Mouse (Mus musculus) heart, postnatal 0 days (tissue): ENCODE data around the gene Slc25a44. TPM values are rescaled to one million over a fixed set of nuclear protein-coding genes. Genes with fewer than 3 reads are reported as not detected.
"Not testable (repeated sequence)": the region's sequence is repeated elsewhere in the genome, so short reads cannot be mapped to it uniquely, and the experiment has no call there.

Source experiments
- ATAC-seq: fragments of 200-750 bp; cut with Nextera tagmentation; 2 replicates; pipeline ENCODE4 v1.8.0; 2017; ENCODE audit warnings: low read depth, moderate number of reproducible peaks, moderate library complexity; ENCODE audit not compliant: insufficient read depth
- DNase-seq: peaks from one replicate; pipeline ENCODE4 v3.0.0-alpha.2; 2016; ENCODE audit warnings: low spot score
- H3K27ac ChIP-seq: fragments of 300-500 bp; sonication (generic); 2 replicates; pipeline ENCODE4 v1.5.1; 2014; ENCODE audit warnings: low read depth, mild to moderate bottlenecking
- H3K27me3 ChIP-seq: fragments of 300-500 bp; sonication (generic); 2 replicates; pipeline ENCODE4 v1.6.1; 2014; ENCODE audit warnings: low read length, mixed read lengths; ENCODE audit not compliant: control insufficient read depth, insufficient read depth
- H3K36me3 ChIP-seq: fragments of 300-500 bp; sonication (generic); replicated peaks from 2 replicates; pipeline ENCODE4 v1.6.1; 2014; ENCODE audit warnings: low read length, mixed read lengths; ENCODE audit not compliant: control insufficient read depth, insufficient read depth
- H3K4me1 ChIP-seq: fragments of 300-500 bp; sonication (generic); 2 replicates; pipeline ENCODE4 v1.6.1; 2014; ENCODE audit warnings: antibody characterized with exemption; ENCODE audit not compliant: control insufficient read depth, insufficient read depth
- H3K4me2 ChIP-seq: fragments of 300-500 bp; sonication (generic); 2 replicates; pipeline ENCODE4 v1.6.1; 2014; ENCODE audit warnings: low read depth, mild to moderate bottlenecking, low read length, moderate library complexity
- H3K4me3 ChIP-seq: fragments of 300-500 bp; sonication (generic); 2 replicates; pipeline ENCODE4 v1.5.1; 2014; ENCODE audit warnings: low read depth, low read length
- H3K9ac ChIP-seq: fragments of 300-500 bp; sonication (generic); replicated peaks from 2 replicates; pipeline ENCODE4 v1.6.1; 2014; ENCODE audit warnings: low read depth, low read length, mixed read lengths
- H3K9me3 ChIP-seq: fragments of 300-500 bp; sonication (generic); replicated peaks from 2 replicates; pipeline ENCODE4 v1.6.1; 2016; ENCODE audit warnings: low read length; ENCODE audit not compliant: control insufficient read depth
- CTCF ChIP-seq: IDR thresholded peaks from 2 replicates; pipeline ENCODE4 v1.5.1; 2016; ENCODE audit warnings: antibody characterized with exemption, control low read depth, low read depth
- EP300 ChIP-seq: IDR thresholded peaks from 2 replicates; pipeline ENCODE4 v1.6.1; 2016; ENCODE audit warnings: antibody characterized with exemption, low read depth
- WGBS: fragments of 180-500 bp; shearing (Covaris S2); extraction: QIAGEN DNeasy Blood & Tissue Kit; methylation state at CpG from one replicate; pipeline ENCODE4 v1.1.7; 2014; 5-methylcytosine and 5-hydroxymethylcytosine counted together
- polyA plus RNA-seq: library from polyadenylated mRNA; unstranded; fragments of >200 nt; fragmentation: Nextera tagmentation; extraction: Ambion mirVana; gene quantifications from 2 replicates; pipeline ENCODE4 v1.2.1, GENCODE M21; 2015
- total RNA-seq: library from RNA; depleted of rRNA; stranded (reverse); fragments of >200 nt; gene quantifications from 2 replicates; pipeline ENCODE4 v1.2.3, GENCODE M21; 2014; ENCODE audit warnings: low replicate concordance

Gene Slc25a44
- total and polyA plus RNA-seq, 2 experiments from 2014 or later, result 9.6 to 17.2 TPM

DNA sequence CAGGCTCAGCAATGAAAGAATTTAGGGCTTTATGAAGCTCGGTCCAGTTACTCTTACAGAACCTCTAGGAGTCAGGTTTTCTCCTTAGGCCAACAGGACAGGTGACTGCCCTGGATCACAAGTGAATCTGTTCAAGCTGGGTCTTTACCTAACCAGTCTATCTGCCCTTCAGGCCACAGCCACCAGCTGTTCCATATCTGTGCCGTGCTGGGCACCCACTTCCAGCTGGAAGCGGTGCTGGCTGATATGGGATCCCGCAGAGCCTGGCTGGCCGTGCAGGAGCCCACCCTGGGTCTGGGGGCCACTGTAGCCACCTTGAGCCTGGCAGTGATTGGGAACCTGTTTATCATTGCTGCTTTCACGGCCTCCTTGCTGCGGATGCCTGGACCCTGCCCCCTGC, 57.4 kb downstream of the Slc25a44 start:
- not testable (repeated sequence) for H3K4me1 ChIP-seq, H3K4me2 ChIP-seq, H3K4me3 ChIP-seq, DNase-seq, H3K9ac ChIP-seq, H3K27ac ChIP-seq, ATAC-seq, H3K9me3 ChIP-seq, H3K36me3 ChIP-seq
- H3K27me3 ChIP-seq, result peaks cover 10% of the 10 kb centered on the region
- WGBS, result 53% methylated on average over 3 of the region's 7 CpGs

DNA sequence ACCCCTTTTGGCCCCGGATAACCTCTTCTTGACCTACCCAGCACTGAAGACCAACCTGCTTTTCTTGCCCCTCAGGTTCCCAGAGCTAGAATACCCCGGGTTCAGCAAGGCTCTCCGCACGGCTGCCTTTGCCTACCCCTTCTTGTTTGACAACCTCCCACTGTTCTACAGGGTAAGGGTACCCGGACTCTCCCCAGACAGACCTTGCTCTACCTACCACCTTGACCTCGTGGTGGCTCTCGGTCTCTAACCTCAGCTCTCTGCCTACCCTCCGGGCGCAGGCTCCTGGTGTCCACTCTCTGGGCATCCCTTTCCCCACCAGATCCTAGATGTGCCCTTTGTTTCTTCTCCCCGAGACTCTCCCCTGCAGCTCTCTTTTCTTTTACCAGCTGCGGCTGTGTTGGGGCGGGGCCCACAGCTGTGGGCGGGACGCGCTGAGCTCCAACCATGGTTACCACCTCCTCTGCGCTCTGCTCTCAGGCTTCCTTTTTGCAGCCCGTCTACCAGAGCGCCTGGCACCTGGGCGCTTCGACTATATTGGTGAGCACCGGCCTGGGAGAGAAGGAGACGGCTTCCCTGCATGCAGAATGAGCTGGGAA, 58.0 kb downstream of the Slc25a44 start:
- DNase-seq, H3K4me2 ChIP-seq, H3K4me1 ChIP-seq, H3K36me3 ChIP-seq, H3K9me3 ChIP-seq, H3K9ac ChIP-seq, H3K27ac ChIP-seq: not testable (repeated sequence)
- Histone ChIP-seq H3K27me3 (peaks cover 10% of the 10 kb centered on the region), H3K4me3 (0 out of 2 replicates have a peak overlapping the region, but pooled peaks have one; percentile 11)
- 6% methylated on average over 16 of the region's 22 CpGs for WGBS
- peak; percentile 42; the same call in 1 of the 2 replicates for ATAC-seq

DNA sequence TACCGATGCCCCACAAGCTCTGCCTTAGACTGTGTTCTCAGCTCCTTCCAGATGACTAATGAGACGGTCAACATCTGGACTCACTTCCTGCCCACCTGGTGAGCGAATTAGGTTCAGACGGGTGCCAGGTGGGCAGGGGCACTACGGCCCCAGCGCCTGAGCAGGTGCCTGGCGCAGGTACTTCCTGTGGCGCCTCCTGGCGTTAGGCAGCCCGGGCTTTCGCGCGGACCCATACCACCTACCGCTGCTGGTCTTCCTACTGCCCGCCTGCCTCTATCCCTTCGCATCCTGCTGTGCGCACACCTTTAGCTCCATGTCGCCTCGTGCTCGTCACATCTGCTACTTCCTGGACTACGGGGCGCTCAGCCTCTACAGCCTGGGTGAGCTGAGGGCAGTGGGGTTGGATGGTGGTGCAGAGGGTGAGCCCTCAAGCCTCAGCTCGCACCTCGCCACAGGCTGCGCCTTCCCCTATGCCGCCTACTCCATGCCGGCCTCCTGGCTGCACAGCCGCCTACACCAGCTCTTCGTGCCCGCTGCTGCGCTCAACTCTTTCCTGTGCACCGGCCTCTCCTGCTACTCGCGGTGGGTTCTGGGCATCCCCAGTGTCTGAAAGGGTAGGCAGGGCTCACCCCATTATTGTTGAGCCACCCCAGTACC, 59.1 kb downstream of the Slc25a44 start:
- WGBS, result 45% methylated on average over 34 of the region's 34 CpGs
- Histone ChIP-seq H3K9me3 (0 out of 2 replicates have a peak, but pooled peaks cover 4% of the 10 kb centered on the region), H3K27ac (no peak overlapping the region), H3K9ac (no peak overlapping the region), H3K27me3 (peaks cover 10% of the 10 kb centered on the region), H3K4me1 (no peaks in the 10 kb centered on the region; the same call in 1 of the 2 replicates), H3K36me3 (peaks cover 17% of the 10 kb centered on the region), H3K4me2 (no peak overlapping the region), H3K4me3 (no peak overlapping the region)
- ATAC-seq (no peak), DNase-seq (no peak)
- TF ChIP-seq EP300 (no peak), CTCF (no peak)

DNA sequence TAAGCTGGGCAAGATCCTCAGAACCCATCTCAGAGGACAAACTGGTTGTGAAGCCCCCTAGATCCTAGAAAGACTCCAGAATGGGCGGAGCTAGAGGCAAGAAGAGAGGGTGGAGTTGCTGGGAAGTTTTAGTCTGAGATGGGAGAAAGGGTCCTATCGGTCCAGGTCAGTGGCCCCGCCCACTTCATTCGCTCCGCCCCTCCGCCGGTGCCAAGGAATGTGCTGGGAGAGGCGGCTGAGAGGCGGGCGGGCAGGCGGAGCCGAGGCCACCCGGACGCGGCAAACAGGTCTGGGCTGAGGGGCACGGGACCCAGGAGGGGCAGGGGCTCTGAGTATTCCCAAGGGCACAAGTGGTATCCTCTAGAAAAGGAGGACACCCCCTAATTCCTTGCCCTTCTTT, 60.6 kb downstream of the Slc25a44 start, which contains the start of gene Paqr6:
Paqr6 (plus strand) TSS at position 248 of the 400 bp plus-strand sequence.
- DNase-seq (peak; percentile 20), ATAC-seq (peak; percentile 62)
- Histone ChIP-seq H3K27ac (peak within 1 kb of the TSS; percentile 30; the same call in 1 of the 2 replicates), H3K27me3 (peaks cover 10% of the 10 kb centered on the region), H3K9ac (no peak within 1 kb of the TSS), H3K4me2 (peak within 1 kb of the TSS; percentile 38), H3K4me3 (0 out of 2 replicates have a peak within 1 kb of the TSS, but pooled peaks have one; percentile 10), H3K9me3 (no peaks in the 10 kb centered on the region), H3K4me1 (no peaks in the 10 kb centered on the region; the same call in 1 of the 2 replicates), H3K36me3 (peaks cover 32% of the 10 kb centered on the region)
- 7% methylated on average over 16 of the region's 16 CpGs for WGBS
- no peak for TF ChIP-seq EP300
- TF ChIP-seq CTCF, result no peak

- H3K27ac ChIP-seq, result peak overlapping the region; percentile 30; the same call in 1 of the 2 replicates
- H3K4me3 ChIP-seq, result no peak overlapping the region
- no peak overlapping the region for H3K4me2 ChIP-seq
- no peaks in the 10 kb centered on the region for H3K9me3 ChIP-seq
- peaks cover 10% of the 10 kb centered on the region for H3K27me3 ChIP-seq
- no peak for TF ChIP-seq EP300
- TF ChIP-seq CTCF, result no peak
- 32% methylated on average over 4 of the region's 4 CpGs for whole genome bisulfite sequencing
- H3K4me1 ChIP-seq, result no peaks in the 10 kb centered on the region; the same call in 1 of the 2 replicates
- H3K36me3 ChIP-seq, result peaks cover 39% of the 10 kb centered on the region
- ATAC-seq, result peak; percentile 13; the same call in 1 of the 2 replicates
- H3K9ac ChIP-seq, result no peak overlapping the region
- no peak for DNase-seq
These were observed 61.2 kb downstream of the Slc25a44 start for GRCm38 (mm10) chr3:88363700-88364099.
